Mouse (Mus musculus) stomach, embryonic 16.5 days (tissue): ENCODE measurements at regions not wholly inside any gene's neighbourhood (a gene's known extent, or its start where the extent isn't known, plus 50 kb on each side); places are given as distances from the start of the nearest gene placed in this dataset.

Experiments
- ATAC-seq: fragments of 200-750 bp; cut with Nextera tagmentation; 2 replicates; pipeline ENCODE4 v1.8.0; 2017; ENCODE audit warnings: moderate number of reproducible peaks, moderate TSS enrichment; ENCODE audit not compliant: insufficient read depth, low FRiP score
- H3K27ac ChIP-seq: fragments of 300-500 bp; sonication (generic); 2 replicates; pipeline ENCODE4 v1.5.1; 2014; ENCODE audit warnings: low read length
- H3K27me3 ChIP-seq: fragments of 300-500 bp; sonication (generic); 2 replicates; pipeline ENCODE4 v1.6.1; 2014; ENCODE audit warnings: low read length, control low read depth, mixed read lengths; ENCODE audit not compliant: control insufficient read depth, insufficient read depth
- H3K36me3 ChIP-seq: fragments of 300-500 bp; sonication (generic); 2 replicates; pipeline ENCODE4 v1.6.1; 2014; ENCODE audit warnings: low read length; ENCODE audit not compliant: control insufficient read depth, insufficient read depth
- H3K4me1 ChIP-seq: fragments of 300-500 bp; sonication (generic); 2 replicates; pipeline ENCODE4 v1.6.1; 2014; ENCODE audit warnings: low read length, control low read depth, mixed read lengths; ENCODE audit not compliant: control insufficient read depth, insufficient read depth
- H3K4me2 ChIP-seq: fragments of 300-500 bp; sonication (generic); 2 replicates; pipeline ENCODE4 v1.6.1; 2014; ENCODE audit warnings: low read depth, low read length, mixed read lengths
- H3K4me3 ChIP-seq: fragments of 300-500 bp; sonication (generic); replicated peaks from 2 replicates; pipeline ENCODE4 v1.5.1; 2014; ENCODE audit warnings: mild to moderate bottlenecking, low read length
- H3K9ac ChIP-seq: fragments of 300-500 bp; sonication (generic); 2 replicates; pipeline ENCODE4 v1.6.1; 2014; ENCODE audit warnings: low read length
- H3K9me3 ChIP-seq: fragments of 300-500 bp; sonication (generic); replicated peaks from 2 replicates; pipeline ENCODE4 v1.6.1; 2016; ENCODE audit warnings: low read length, control low read depth; ENCODE audit not compliant: control insufficient read depth
- WGBS: fragments of 180-500 bp; shearing (Covaris S2); extraction: QIAGEN DNeasy Blood & Tissue Kit; methylation state at CpG from one replicate; pipeline ENCODE4 v1.1.7; 2014; 5-methylcytosine and 5-hydroxymethylcytosine counted together

- H3K27me3 ChIP-seq = no peaks in the 10 kb centered on the region
- H3K4me3 ChIP-seq = no peak overlapping the region
- no peak overlapping the region for H3K4me2 ChIP-seq
- H3K36me3 ChIP-seq = no peaks in the 10 kb centered on the region
- no peak overlapping the region for H3K9ac ChIP-seq
- ATAC-seq = no peak
- 69% methylated on average over 6 of the region's 6 CpGs for WGBS
- no peak overlapping the region for H3K27ac ChIP-seq
- peaks cover 17% of the 10 kb centered on the region for H3K4me1 ChIP-seq
- H3K9me3 ChIP-seq = no peaks in the 10 kb centered on the region
These were observed 204.0 kb upstream of the Ncam1 start for GRCm38 (mm10) chr9:50002695-50003094.

GRCm38 (mm10) chr9:50000497-50001404 is 202.0 kb upstream of the Ncam1 start:
- H3K9me3 ChIP-seq = no peaks in the 10 kb centered on the region
- ATAC-seq = peak; percentile 58; the same call in 1 of the 2 replicates
- H3K4me1 ChIP-seq = peaks cover 9% of the 10 kb centered on the region
- H3K27ac ChIP-seq = 0 out of 2 replicates have a peak overlapping the region, but pooled peaks have one; percentile 23
- no peaks in the 10 kb centered on the region for H3K36me3 ChIP-seq
- 63% methylated on average over 13 of the region's 13 CpGs for WGBS
- no peak overlapping the region for H3K4me2 ChIP-seq
- no peak overlapping the region for H3K9ac ChIP-seq
- H3K4me3 ChIP-seq = no peak overlapping the region
- no peaks in the 10 kb centered on the region for H3K27me3 ChIP-seq

- 68% methylated on average over 1 of the region's 1 CpGs for WGBS
- Histone ChIP-seq H3K27ac (no peak overlapping the region), H3K4me1 (peaks cover 7% of the 10 kb centered on the region; the same call in 1 of the 2 replicates), H3K36me3 (no peaks in the 10 kb centered on the region), H3K27me3 (no peaks in the 10 kb centered on the region), H3K9ac (no peak overlapping the region), H3K4me3 (no peak overlapping the region), H3K9me3 (peaks cover 4% of the 10 kb centered on the region; the same call in 1 of the 2 replicates), H3K4me2 (no peak overlapping the region)
- ATAC-seq = no peak
These were observed 201.2 kb upstream of the Ncam1 start for GRCm38 (mm10) chr9:49999970-50000369.

GRCm38 (mm10) chr9:49998101-49998500 is 199.4 kb upstream of the Ncam1 start:
- Histone ChIP-seq H3K9me3 (peaks cover 7% of the 10 kb centered on the region; the same call in 1 of the 2 replicates), H3K9ac (no peak overlapping the region), H3K36me3 (no peaks in the 10 kb centered on the region), H3K27me3 (no peaks in the 10 kb centered on the region), H3K4me1 (peaks cover 7% of the 10 kb centered on the region; the same call in 1 of the 2 replicates), H3K27ac (no peak overlapping the region), H3K4me3 (no peak overlapping the region), H3K4me2 (no peak overlapping the region)
- ATAC-seq = no peak
- 56% methylated on average over 3 of the region's 3 CpGs for WGBS

- Histone ChIP-seq H3K4me2 (peak overlapping the region; percentile 25; the same call in 1 of the 2 replicates), H3K36me3 (no peaks in the 10 kb centered on the region), H3K4me3 (no peak overlapping the region), H3K27ac (peak overlapping the region; percentile 69), H3K9ac (no peak overlapping the region), H3K27me3 (no peaks in the 10 kb centered on the region), H3K4me1 (peaks cover 9% of the 10 kb centered on the region), H3K9me3 (no peaks in the 10 kb centered on the region)
- peak; percentile 93 for ATAC-seq
- WGBS = 43% methylated on average over 14 of the region's 14 CpGs
These were observed 190.9 kb upstream of the Ncam1 start for GRCm38 (mm10) chr9:49989464-49990271.

GRCm38 (mm10) chr9:49988064-49988463 is 189.3 kb upstream of the Ncam1 start:
- H3K9me3 ChIP-seq = no peaks in the 10 kb centered on the region
- no peak overlapping the region for H3K9ac ChIP-seq
- no peak overlapping the region for H3K27ac ChIP-seq
- no peak overlapping the region for H3K4me3 ChIP-seq
- H3K36me3 ChIP-seq = no peaks in the 10 kb centered on the region
- no peak overlapping the region for H3K4me2 ChIP-seq
- no peaks in the 10 kb centered on the region for H3K27me3 ChIP-seq
- peaks cover 9% of the 10 kb centered on the region for H3K4me1 ChIP-seq
- ATAC-seq = no peak
- 47% methylated on average over 5 of the region's 5 CpGs for WGBS

- H3K4me3 ChIP-seq = no peak overlapping the region
- no peak overlapping the region for H3K27ac ChIP-seq
- peaks cover 9% of the 10 kb centered on the region for H3K4me1 ChIP-seq
- ATAC-seq = no peak
- no peak overlapping the region for H3K4me2 ChIP-seq
- no peaks in the 10 kb centered on the region for H3K9me3 ChIP-seq
- H3K9ac ChIP-seq = no peak overlapping the region
- H3K27me3 ChIP-seq = no peaks in the 10 kb centered on the region
- no peaks in the 10 kb centered on the region for H3K36me3 ChIP-seq
These were observed 188.8 kb upstream of the Ncam1 start for GRCm38 (mm10) chr9:49987481-49987880.

- Histone ChIP-seq H3K4me3 (no peak overlapping the region), H3K27me3 (no peaks in the 10 kb centered on the region), H3K4me1 (peaks cover 18% of the 10 kb centered on the region), H3K9ac (no peak overlapping the region), H3K36me3 (no peaks in the 10 kb centered on the region), H3K4me2 (no peak overlapping the region), H3K27ac (peak overlapping the region; percentile 25), H3K9me3 (no peaks in the 10 kb centered on the region)
- ATAC-seq = peak; percentile 85
- 51% methylated on average over 7 of the region's 7 CpGs for WGBS
These were observed 181.9 kb upstream of the Ncam1 start for GRCm38 (mm10) chr9:49980344-49981207.
